Mouse (Mus musculus) CD4-positive helper T cell, adult 2 months (primary cell): ENCODE data around the gene Gm10720.
"Not testable (repeated sequence)": the region's sequence is repeated elsewhere in the genome, so short reads cannot be mapped to it uniquely, and the experiment has no call there.

Experiments used
- DNase-seq: peaks from one replicate; pipeline ENCODE4 v3.0.0-alpha.2; 2012; ENCODE audit warnings: low read depth, missing footprints, low spot score

The Gm10720 gene

DNA sequence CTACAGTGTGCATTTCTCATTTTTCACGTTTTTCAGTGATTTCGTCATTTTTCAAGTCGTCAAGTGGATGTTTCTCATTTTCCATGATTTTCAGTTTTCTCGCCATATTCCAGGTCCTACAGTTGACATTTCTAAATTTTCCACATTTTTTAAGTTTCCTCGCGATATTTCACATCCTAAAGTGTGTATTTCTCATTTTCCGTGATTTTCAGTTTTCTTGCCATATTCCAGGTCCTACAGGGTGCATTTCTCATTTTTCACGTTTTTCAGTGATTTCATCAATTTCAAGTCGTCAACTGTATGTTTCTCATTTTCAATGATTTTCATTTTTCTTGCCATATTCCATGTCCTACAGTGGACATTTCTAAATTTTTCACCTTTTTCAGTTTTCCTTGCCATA, at the start of gene Gm10720:
Gm10720 (plus strand) TSS at position 301 of the 400 bp plus-strand sequence.
- not testable (repeated sequence) for DNase-seq

DNA sequence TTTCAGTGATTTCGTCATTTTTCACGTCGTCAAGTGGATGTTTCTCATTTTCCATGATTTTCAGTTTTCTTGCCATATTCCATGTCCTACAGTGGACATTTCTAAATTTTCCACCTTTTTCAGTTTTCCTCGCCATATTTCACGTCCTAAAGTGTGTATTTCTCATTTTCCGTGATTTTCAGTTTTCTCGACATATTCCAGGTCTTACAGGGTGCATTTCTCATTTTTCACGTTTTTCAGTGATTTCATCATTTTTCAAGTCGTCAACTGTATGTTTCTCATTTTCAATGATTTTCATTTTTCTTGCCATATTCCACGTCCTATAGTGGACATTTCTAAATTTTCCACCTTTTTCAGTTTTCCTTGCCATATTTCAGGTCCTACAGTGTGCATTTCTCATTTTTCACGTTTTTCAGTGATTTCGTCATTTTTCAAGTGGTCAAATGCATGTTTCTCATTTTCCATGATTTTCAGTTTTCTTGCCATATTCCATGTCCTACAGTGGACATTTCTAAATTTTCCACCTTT, 14.9 kb upstream of the Gm10720 start, which contains the start of gene Gm10722:
Gm10722 (plus strand) TSS at position 478 of the 528 bp plus-strand sequence.
- peak; percentile 42 for DNase-seq

DNA sequence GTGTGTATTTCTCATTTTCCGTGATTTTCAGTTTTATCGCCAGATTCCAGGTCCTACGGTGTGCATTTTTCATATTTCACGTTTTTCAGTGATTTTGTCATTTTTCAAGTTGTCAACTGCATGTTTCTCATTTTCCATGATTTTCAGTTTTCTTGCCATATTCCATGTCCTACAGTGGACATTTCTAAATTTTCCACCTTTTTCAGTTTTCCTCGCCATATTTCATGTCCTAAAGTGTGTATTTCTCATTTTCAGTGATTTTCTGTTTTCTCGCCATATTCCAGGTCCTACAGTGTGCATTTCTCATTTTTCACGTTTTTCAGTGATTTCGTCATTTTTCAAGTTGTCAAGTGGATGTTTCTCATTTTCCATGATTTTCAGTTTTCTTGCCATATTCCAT, 14.4 kb upstream of the Gm10720 start:
- DNase-seq, result not testable (repeated sequence)

DNA sequence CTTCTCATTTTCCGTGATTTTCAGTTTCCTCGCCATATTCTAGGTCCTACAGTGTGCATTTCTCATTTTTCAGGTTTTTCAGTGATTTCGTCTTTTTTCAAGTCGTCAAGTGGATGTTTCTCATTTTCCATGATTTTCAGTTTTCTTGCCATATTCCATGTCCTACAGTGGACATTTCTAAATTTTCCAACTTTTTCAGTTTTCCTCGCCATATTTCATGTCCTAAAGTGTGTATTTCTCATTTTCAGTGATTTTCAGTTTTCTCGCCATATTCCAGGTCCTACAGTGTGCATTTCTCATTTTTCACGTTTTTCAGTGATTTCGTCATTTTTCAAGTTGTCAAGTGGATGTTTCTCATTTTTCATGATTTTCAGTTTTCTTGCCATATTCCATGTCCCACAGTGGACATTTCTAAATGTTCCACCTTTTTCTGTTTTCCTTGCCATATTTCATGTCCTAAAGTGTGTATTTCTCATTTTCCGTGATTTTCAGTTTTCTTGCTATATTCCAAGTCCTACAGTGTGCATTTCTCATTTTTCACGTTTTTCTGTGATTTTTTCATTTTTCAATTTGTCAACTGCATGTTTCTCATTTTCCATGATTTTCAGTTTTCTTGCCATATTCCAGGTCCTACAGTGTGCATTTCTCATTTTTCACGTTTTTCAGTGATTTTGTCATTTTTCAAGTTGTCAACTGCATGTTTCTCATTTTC, 13.3 kb upstream of the Gm10720 start:
- DNase-seq, result peak; percentile 12

DNA sequence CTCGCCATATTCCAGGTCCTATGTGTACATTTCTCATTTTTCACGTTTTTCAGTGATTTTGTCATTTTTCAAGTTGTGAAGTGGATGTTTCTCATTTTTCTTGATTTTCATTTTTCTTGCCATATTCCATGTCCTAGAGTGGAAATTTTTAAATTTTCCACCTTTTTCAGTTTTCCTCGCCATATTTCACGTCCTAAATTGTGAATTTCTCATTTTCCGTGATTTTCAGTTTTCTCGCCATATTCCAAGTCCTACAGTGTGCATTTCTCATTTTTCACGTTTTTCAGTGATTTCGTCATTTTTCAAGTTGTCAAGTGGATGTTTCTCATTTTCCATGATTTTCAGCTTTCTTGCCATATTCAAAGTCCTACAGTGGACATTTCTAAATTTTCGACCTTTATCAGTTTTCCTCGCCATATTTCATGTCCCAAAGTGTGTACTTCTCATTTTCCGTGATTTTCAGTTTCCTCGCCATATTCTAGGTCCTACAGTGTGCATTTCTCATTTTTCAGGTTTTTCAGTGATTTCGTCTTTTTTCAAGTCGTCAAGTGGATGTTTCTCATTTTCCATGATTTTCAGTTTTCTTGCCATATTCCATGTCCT, 12.6 kb upstream of the Gm10720 start, which contains the start of gene Gm11168:
Gm11168 (plus strand) TSS at position 553 of the 603 bp plus-strand sequence.
- not testable (repeated sequence) for DNase-seq

DNA sequence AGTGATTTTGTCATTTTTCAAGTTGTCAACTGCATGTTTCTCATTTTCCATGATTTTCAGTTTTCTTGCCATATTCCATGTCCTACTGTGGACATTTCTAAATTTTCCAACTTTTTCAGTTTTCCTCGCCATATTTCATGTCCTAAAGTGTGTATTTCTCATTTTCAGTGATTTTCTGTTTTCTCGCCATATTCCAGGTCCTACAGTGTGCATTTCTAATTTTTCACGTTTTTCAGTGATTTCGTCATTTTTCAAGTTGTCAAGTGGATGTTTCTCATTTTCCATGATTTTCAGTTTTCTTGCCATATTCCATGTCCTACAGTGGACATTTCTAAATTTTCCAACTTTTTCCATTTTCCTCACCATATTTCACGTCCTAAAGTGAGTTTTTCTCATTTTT, 9.3 kb upstream of the Gm10720 start:
- DNase-seq, result not testable (repeated sequence)

DNA sequence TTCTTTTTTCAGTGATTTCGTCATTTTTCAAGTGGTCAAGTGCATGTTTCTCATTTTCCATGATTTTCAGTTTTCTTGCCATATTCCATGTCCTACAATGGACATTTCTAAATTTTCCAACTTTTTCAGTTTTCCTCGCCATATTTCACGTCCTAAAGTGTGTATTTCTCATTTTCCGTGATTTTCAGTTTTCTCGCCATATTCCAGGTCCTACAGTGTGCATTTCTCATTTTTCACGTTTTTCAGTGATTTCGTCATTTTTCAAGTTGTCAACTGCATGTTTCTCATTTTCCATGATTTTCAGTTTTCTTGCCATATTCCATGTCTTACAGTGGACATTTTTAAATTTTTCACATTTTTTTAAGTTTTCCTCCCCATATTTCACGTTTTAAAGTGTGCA, 8.8 kb upstream of the Gm10720 start:
- not testable (repeated sequence) for DNase-seq

DNA sequence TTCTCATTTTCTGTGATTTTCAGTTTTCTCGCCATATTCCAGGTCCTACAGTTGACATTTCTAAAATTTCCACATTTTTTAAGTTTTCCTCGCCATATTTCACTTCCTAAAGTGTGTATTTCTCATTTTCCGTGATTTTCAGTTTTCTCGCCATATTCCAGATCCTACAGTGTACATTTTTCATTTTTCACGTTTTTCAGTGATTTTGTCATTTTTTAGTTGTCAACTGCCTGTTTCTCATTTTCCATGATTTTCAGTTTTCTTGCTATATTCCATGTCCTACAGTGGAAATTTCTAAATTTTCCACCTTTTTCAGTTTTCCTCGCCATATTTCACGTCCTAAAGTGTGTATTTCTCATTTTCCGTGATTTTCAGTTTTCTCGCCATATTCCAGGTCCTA, 8.2 kb upstream of the Gm10720 start:
- peak; percentile 9 for DNase-seq

DNA sequence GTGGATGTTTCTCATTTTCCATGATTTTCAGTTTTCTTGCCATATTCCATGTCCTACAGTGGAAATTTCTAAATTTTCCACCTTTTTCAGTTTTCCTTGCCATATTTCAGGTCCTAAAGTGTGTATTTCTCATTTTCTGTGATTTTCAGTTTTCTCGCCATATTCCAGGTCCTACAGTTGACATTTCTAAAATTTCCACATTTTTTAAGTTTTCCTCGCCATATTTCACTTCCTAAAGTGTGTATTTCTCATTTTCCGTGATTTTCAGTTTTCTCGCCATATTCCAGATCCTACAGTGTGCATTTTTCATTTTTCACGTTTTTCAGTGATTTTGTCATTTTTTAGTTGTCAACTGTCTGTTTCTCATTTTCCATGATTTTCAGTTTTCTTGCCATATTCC, 6.1 kb upstream of the Gm10720 start:
- DNase-seq, result not testable (repeated sequence)

DNA sequence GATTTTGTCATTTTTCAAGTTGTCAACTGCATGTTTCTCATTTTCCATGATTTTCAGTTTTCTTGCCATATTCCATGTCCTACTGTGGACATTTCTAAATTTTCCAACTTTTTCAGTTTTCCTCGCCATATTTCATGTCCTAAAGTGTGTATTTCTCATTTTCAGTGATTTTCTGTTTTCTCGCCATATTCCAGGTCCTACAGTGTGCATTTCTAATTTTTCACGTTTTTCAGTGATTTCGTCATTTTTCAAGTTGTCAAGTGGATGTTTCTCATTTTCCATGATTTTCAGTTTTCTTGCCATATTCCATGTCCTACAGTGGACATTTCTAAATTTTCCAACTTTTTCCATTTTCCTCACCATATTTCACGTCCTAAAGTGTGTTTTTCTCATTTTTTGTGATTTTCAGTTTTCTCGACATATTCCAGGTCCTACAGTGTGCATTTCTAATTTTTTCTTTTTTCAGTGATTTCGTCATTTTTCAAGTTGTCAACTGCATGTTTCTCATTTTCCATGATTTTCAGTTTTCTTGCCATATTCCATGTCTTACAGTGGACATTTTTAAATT, 3.3 kb upstream of the Gm10720 start:
- DNase-seq, result not testable (repeated sequence)

DNA sequence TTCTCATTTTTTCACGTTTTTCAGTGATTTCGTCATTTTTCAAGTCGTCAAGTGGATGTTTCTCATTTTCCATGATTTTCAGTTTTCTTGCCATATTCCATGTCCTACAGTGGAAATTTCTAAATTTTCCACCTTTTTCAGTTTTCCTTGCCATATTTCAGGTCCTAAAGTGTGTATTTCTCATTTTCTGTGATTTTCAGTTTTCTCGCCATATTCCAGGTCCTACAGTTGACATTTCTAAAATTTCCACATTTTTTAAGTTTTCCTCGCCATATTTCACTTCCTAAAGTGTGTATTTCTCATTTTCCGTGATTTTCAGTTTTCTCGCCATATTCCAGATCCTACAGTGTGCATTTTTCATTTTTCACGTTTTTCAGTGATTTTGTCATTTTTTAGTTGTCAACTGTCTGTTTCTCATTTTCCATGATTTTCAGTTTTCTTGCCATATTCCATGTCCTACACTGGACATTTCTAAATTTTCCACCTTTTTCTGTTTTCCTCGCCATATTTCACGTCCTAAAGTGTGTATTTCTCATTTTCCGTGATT, 2.6 kb upstream of the Gm10720 start, which contains the start of gene Gm10721:
Gm10721 (plus strand) TSS at position 408 of the 547 bp plus-strand sequence.
- DNase-seq, result not testable (repeated sequence)

DNA sequence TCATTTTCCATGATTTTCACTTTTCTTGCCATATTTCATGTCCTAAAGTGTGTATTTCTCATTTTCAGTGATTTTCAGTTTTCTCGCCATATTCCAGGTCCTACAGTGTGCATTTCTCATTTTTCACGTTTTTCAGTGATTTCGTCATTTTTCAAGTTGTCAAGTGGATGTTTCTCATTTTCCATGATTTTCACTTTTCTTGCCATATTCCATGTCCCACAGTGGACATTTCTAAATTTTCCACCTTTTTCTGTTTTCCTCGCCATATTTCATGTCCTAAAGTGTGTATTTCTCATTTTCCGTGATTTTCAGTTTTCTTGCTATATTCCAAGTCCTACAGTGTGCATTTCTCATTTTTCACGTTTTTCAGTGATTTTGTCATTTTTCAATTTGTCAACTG, 442 bp downstream of the Gm10720 start:
- DNase-seq, result not testable (repeated sequence)

DNA sequence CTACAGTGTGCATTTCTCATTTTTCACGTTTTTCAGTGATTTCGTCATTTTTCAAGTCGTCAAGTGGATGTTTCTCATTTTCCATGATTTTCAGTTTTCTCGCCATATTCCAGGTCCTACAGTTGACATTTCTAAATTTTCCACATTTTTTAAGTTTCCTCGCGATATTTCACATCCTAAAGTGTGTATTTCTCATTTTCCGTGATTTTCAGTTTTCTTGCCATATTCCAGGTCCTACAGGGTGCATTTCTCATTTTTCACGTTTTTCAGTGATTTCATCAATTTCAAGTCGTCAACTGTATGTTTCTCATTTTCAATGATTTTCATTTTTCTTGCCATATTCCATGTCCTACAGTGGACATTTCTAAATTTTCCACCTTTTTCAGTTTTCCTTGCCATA, 1.7 kb downstream of the Gm10720 start, which contains the start of gene Gm10719:
Gm10719 (plus strand) TSS at position 301 of the 400 bp plus-strand sequence.
- DNase-seq, result not testable (repeated sequence)

DNA sequence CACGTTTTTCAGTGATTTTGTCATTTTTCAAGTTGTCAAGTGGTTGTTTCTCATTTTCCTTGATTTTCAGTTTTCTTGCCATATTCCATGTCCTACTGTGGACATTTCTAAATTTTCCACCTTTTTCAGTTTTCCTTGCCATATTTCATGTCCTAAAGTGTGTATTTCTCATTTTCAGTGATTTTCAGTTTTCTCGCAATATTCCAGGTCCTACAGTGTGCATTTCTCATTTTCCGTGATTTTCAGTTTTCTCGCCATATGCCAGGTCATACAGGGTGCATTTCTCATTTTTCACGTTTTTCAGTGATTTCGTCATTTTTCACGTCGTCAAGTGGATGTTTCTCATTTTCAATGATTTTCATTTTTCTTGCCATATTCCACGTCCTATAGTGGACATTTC, 3.5 kb downstream of the Gm10720 start:
- DNase-seq, result not testable (repeated sequence)

DNA sequence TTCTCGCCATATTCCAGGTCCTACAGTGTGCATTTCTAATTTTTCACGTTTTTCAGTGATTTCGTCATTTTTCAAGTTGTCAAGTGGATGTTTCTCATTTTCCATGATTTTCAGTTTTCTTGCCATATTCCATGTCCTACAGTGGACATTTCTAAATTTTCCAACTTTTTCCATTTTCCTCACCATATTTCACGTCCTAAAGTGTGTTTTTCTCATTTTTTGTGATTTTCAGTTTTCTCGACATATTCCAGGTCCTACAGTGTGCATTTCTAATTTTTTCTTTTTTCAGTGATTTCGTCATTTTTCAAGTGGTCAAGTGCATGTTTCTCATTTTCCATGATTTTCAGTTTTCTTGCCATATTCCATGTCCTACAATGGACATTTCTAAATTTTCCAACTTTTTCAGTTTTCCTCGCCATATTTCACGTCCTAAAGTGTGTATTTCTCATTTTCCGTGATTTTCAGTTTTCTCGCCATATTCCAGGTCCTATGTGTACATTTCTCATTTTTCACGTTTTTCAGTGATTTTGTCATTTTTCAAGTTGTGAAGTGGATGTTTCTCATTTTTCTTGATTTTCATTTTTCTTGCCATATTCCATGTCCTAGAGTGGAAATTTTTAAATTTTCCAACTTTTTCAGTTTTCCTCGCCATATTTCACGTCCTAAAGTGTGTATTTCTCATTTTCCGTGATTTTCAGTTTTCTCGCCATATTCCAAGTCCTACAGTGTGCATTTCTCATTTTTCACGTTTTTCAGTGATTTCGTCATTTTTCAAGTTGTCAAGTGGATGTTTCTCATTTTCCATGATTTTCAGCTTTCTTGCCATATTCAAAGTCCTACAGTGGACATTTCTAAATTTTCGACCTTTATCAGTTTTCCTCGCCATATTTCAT, 4.6 kb downstream of the Gm10720 start:
- not testable (repeated sequence) for DNase-seq

DNA sequence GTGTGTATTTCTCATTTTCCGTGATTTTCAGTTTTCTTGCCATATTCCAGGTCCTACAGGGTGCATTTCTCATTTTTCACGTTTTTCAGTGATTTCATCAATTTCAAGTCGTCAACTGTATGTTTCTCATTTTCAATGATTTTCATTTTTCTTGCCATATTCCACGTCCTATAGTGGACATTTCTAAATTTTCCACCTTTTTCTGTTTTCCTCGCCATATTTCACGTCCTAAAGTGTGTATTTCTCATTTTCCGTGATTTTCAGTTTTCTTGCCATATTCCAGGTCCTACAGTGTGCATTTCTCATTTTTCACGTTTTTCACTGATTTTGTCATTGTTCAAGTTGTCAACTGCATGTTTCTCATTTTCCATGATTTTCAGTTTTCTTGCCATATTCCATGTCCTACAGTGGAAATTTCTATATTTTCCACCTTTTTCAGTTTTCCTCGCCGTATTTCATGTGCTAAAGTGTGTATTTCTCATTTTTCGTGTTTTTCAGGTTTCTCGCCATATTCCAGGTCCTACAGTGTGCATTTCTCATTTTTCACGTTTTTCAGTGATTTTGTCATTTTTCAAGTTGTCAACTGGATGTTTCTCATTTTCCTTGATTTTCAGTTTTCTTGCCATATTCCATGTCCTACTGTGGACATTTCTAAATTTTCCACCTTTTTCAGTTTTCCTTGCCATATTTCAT, 7.0 kb downstream of the Gm10720 start:
- DNase-seq, result peak; percentile 21

DNA sequence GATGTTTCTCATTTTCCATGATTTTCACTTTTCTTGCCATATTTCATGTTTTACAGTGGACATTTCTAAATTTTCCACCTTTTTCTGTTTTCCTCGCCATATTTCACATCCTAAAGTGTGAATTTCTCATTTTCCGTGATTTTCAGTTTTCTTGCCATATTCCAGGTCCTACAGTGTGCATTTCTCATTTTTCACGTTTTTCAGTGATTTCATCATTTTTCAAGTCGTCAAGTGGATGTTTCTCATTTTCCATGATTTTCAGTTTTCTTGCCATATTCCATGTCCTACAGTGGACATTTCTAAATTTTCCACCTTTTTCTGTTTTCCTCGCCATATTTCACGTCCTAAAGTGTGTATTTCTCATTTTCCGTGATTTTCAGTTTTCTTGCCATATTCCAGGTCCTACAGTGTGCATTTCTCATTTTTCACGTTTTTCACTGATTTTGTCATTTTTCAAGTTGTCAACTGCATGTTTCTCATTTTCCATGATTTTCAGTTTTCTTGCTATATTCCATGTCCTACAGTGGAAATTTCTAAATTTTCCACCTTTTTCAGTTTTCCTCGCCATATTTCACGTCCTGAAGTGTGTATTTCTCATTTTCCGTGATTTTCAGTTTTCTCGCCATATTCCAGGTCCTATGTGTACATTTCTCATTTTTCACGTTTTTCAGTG, 8.0 kb downstream of the Gm10720 start, which contains the start of gene Gm10718:
Gm10718 (plus strand) TSS at position 236 of the 673 bp plus-strand sequence.
- not testable (repeated sequence) for DNase-seq

DNA sequence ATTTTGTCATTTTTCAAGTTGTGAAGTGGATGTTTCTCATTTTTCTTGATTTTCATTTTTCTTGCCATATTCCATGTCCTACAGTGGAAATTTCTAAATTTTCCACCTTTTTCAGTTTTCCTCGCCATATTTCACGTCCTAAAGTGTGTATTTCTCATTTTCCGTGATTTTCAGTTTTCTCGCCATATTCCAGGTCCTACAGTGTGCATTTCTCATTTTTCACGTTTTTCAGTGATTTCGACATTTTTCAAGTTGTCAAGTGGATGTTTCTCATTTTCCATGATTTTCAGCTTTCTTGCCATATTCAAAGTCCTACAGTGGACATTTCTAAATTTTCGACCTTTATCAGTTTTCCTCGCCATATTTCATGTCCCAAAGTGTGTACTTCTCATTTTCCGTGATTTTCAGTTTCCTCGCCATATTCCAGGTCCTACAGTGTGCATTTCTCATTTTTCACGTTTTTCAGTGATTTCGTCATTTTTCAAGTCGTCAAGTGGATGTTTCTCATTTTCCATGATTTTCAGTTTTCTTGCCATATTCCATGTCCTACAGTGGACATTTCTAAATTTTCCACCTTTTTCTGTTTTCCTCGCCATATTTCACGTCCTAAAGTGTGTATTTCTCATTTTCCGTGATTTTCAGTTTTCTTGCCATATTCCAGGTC, 8.7 kb downstream of the Gm10720 start:
- DNase-seq, result not testable (repeated sequence)

DNA sequence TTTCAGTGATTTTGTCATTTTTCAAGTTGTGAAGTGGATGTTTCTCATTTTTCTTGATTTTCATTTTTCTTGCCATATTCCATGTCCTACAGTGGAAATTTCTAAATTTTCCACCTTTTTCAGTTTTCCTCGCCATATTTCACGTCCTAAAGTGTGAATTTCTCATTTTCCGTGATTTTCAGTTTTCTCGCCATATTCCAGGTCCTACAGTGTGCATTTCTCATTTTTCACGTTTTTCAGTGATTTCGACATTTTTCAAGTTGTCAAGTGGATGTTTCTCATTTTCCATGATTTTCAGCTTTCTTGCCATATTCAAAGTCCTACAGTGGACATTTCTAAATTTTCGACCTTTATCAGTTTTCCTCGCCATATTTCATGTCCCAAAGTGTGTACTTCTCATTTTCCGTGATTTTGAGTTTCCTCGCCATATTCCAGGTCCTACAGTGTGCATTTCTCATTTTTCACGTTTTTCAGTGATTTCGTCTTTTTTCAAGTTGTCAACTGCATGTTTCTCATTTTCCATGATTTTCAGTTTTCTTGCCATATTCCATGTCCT, 9.5 kb downstream of the Gm10720 start, which contains the start of gene Gm10717:
Gm10717 (plus strand) TSS at position 506 of the 556 bp plus-strand sequence.
- not testable (repeated sequence) for DNase-seq
